Mouse (Mus musculus) C2C12 (cell line): ENCODE results near the gene 2900011O08Rik.

Experiments
- CEBPB ChIP-seq: IDR thresholded peaks from one replicate; pipeline ENCODE4 v1.6.1; 2011; ENCODE audit warnings: low read depth, mild to moderate bottlenecking, control low read depth, moderate library complexity
- CTCF ChIP-seq: IDR thresholded peaks from one replicate; pipeline ENCODE4 v1.5.1; 2011; ENCODE audit not compliant: control insufficient read depth, insufficient read depth, insufficient read length
- FOSL1 ChIP-seq: IDR thresholded peaks from one replicate; pipeline ENCODE4 v1.8.0; 2011; ENCODE audit warnings: mild to moderate bottlenecking, low read length; ENCODE audit not compliant: poor library complexity, insufficient read depth, severe bottlenecking
- MAX ChIP-seq: IDR thresholded peaks from one replicate; pipeline ENCODE4 v1.6.1; 2011; ENCODE audit warnings: mild to moderate bottlenecking, control low read depth
- MYOD1 ChIP-seq: IDR thresholded peaks from one replicate; pipeline ENCODE4 v1.6.1; 2011; ENCODE audit warnings: low read depth; ENCODE audit not compliant: control insufficient read depth, insufficient read length
- MYOG ChIP-seq: IDR thresholded peaks from one replicate; pipeline ENCODE4 v1.6.1; 2011; ENCODE audit not compliant: control insufficient read depth, insufficient read length; ENCODE audit errors: extremely low read depth
- USF1 ChIP-seq: IDR thresholded peaks from one replicate; pipeline ENCODE4 v1.6.1; 2011; ENCODE audit warnings: low read depth, mild to moderate bottlenecking, control low read depth, moderate library complexity

GRCm38 (mm10) chr16:14121563-14121962 is 135.2 kb downstream of the 2900011O08Rik start:
- TF ChIP-seq CTCF = no peak
- TF ChIP-seq CEBPB = no peak
- no peak for TF ChIP-seq USF1
- no peak for TF ChIP-seq MAX
- TF ChIP-seq MYOD1 = no peak
- TF ChIP-seq FOSL1 = no peak
- TF ChIP-seq MYOG = no peak
